Mouse (Mus musculus) liver (tissue): Measurements from ENCODE around the gene Nr4a1.

Experiments used
- DNase-seq: peaks from one replicate; pipeline ENCODE4 v3.0.0-alpha.2; 2020; ENCODE audit warnings: mixed read lengths

The Nr4a1 gene

GRCm38 (mm10) chr15:101316913-101317813 lies 63.1 kb downstream of the Nr4a1 start:
- no peak for DNase-seq

GRCm38 (mm10) chr15:101317814-101318500 lies 63.9 kb downstream of the Nr4a1 start:
- no peak for DNase-seq

- no peak for DNase-seq
Observed at GRCm38 (mm10) chr15:101318889-101319765, 65.1 kb downstream of the Nr4a1 start.

- no peak for DNase-seq
Observed at GRCm38 (mm10) chr15:101320010-101320617, 66.0 kb downstream of the Nr4a1 start.

- peak; percentile 45 for DNase-seq
Observed at GRCm38 (mm10) chr15:101320618-101321041, 66.6 kb downstream of the Nr4a1 start.

GRCm38 (mm10) chr15:101321126-101321525 lies 67.1 kb downstream of the Nr4a1 start:
- DNase-seq, result no peak

GRCm38 (mm10) chr15:101322106-101322505 lies 68.0 kb downstream of the Nr4a1 start:
- DNase-seq, result no peak

- DNase-seq, result no peak
Observed at GRCm38 (mm10) chr15:101322640-101323039, 68.6 kb downstream of the Nr4a1 start.

GRCm38 (mm10) chr15:101323511-101323910 lies 69.4 kb downstream of the Nr4a1 start:
- DNase-seq, result no peak
